ENCODE assay signal across 9 mouse cellular contexts in the genomic region with DNA sequence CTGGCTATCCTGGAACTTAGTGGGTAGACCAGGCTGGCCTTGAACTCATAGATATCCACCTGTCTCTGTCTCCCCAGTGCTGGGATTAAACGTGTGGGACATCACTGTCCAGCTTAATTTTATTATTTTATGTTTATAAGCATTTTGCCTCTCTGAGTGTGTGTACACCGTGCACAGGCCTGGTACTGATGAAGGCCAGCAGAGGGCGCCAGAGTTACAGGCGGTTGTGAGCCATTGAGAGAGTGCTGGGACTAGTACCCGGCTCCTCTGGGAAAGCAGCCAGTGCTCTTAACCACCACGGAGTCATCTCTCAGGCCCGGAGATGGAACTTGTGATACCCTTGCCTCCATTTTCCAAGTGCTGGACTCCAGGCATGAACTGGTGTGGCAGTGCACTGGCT. TPM values are rescaled to one million over a fixed set of nuclear protein-coding genes. Genes with fewer than 3 reads are reported as not detected.
DNase-seq lines count a peak whose midpoint lies in the region; ATAC-seq and TF ChIP-seq lines count a peak whose summit lies in the region.
"Had no signal": no experiment of that assay in that cellular context is flagged by ENCODE, and none has a peak within 500 bp of the region (broad histone marks: within the 10 kb centered on the region; RNA-seq: fewer than 3 reads in every experiment).

No protein-coding gene starts in this region.

- no peaks in the 10 kb centered on the region for H3K27me3 ChIP-seq in forebrain, postnatal 0 days (ENCODE audit: insufficient read depth, low read length)
- peaks cover 3% of the 10 kb centered on the region; the same call in 1 of the 2 replicates for H3K27me3 ChIP-seq in forebrain, embryonic 12.5 days
- H3K27me3 ChIP-seq: limb, embryonic 13.5 days had no signal

- ATAC-seq in forebrain, postnatal 0 days, result no peak
- no peak for ATAC-seq in forebrain, embryonic 12.5 days (ENCODE audit: low FRiP score)
- ATAC-seq in granulocyte monocyte progenitor cell, adult 5-6 weeks (replicated peaks; ENCODE audit: poor library complexity, severe bottlenecking), result peak; percentile 29; the same call in 1 of the 2 replicates

- TF ChIP-seq CTCF in forebrain, postnatal 0 days (IDR thresholded peaks at IDR 0.05; ENCODE audit: low read depth), result peak; percentile 61
- TF ChIP-seq CTCF in olfactory bulb, adult 2 months (IDR thresholded peaks at IDR 0.05; ENCODE audit: insufficient read depth, low read depth, low read length), result peak; percentile 24; the same call in 1 of the 2 replicates

- no peaks in the 10 kb centered on the region for H3K4me1 ChIP-seq in forebrain, postnatal 0 days (ENCODE audit: insufficient read depth)
- H3K4me1 ChIP-seq in forebrain, embryonic 12.5 days, result peaks cover 7% of the 10 kb centered on the region
- peaks cover 8% of the 10 kb centered on the region; the same call in 1 of the 2 replicates for H3K4me1 ChIP-seq in olfactory bulb, adult 2 months (ENCODE audit: control insufficient read depth, insufficient read depth, low read length)

- TF ChIP-seq POLR2A in olfactory bulb, adult 2 months (IDR thresholded peaks at IDR 0.05; ENCODE audit: insufficient read depth, low read depth, low read length), result no peak

- no peak overlapping the region for H3K4me2 ChIP-seq in forebrain, postnatal 0 days (ENCODE audit: low read depth)
- H3K4me2 ChIP-seq in forebrain, embryonic 12.5 days, result no peak overlapping the region
- H3K4me2 ChIP-seq: limb, embryonic 13.5 days had no signal

- H3K9me3 ChIP-seq in forebrain, postnatal 0 days (ENCODE audit: low read length), result no peaks in the 10 kb centered on the region
- H3K9me3 ChIP-seq in forebrain, embryonic 12.5 days, result no peaks in the 10 kb centered on the region

- no peak overlapping the region for H3K9ac ChIP-seq in forebrain, postnatal 0 days
- H3K9ac ChIP-seq in forebrain, embryonic 12.5 days, result no peak overlapping the region
- H3K9ac ChIP-seq: limb, embryonic 13.5 days had no signal

- H3K36me3 ChIP-seq in forebrain, postnatal 0 days (ENCODE audit: insufficient read depth), result no peaks in the 10 kb centered on the region
- no peaks in the 10 kb centered on the region for H3K36me3 ChIP-seq in forebrain, embryonic 12.5 days (replicated peaks)
- H3K36me3 ChIP-seq: limb, embryonic 13.5 days had no signal

- DNase-seq in forebrain, postnatal 0 days, result no peak
- peak; percentile 57 for DNase-seq in urinary bladder, postnatal 14 days (ENCODE audit: low spot score)
- no peak for DNase-seq in urinary bladder, postnatal 25 days (ENCODE audit: low spot score)
- no peak for DNase-seq in frontal cortex, postnatal 14 days (ENCODE audit: low spot score in 2 of 2)
- no peak for DNase-seq in gastrocnemius, adult 18-20 months (ENCODE audit: low spot score)

- no peak overlapping the region for H3K4me3 ChIP-seq in forebrain, postnatal 0 days (ENCODE audit: low read depth, low read length)
- H3K4me3 ChIP-seq in forebrain, embryonic 12.5 days (replicated peaks), result no peak overlapping the region
- H3K4me3 ChIP-seq in olfactory bulb, adult 2 months (ENCODE audit: insufficient read depth, low read depth, low read length), result no peak overlapping the region
- H3K4me3 ChIP-seq: limb, embryonic 13.5 days had no signal

- 22% methylated on average over 7 of the region's 7 CpGs for WGBS in forebrain, postnatal 0 days
- WGBS in forebrain, embryonic 12.5 days, result 24% methylated on average over 7 of the region's 7 CpGs
- 44% methylated on average over 7 of the region's 7 CpGs for WGBS in olfactory bulb, adult 2 months

- no peak overlapping the region for H3K27ac ChIP-seq in forebrain, postnatal 0 days (ENCODE audit: low read depth, low read length)
- no peak overlapping the region for H3K27ac ChIP-seq in forebrain, embryonic 12.5 days
- no peak overlapping the region for H3K27ac ChIP-seq in olfactory bulb, adult 2 months (ENCODE audit: insufficient read depth, low read depth, low read length)
- H3K27ac ChIP-seq: limb, embryonic 13.5 days had no signal

RNA-seq across cellular contexts. Expression of a gene that starts 4.9 kb away (rescaled TPM):
- total RNA-seq in forebrain, postnatal 0 days (2014; rRNA removed), result 24.1 and 32.1 TPM in 2 replicates
- 14.4 and 16.2 TPM in 2 replicates for polyA plus RNA-seq in forebrain, postnatal 0 days (2015; fragmentation: Nextera tagmentation; extraction: Ambion mirVana)
- 18.3 and 23.4 TPM in 2 replicates for polyA plus RNA-seq in forebrain, embryonic 12.5 days (2016; fragmentation: Nextera tagmentation; extraction: Ambion mirVana)
- 8.4 and 12.3 TPM in 2 replicates for total RNA-seq in granulocyte monocyte progenitor cell, adult 5-6 weeks (2014; fragmentation: Nextera tagmentation)
- total RNA-seq in granulocyte monocyte progenitor cell, adult 5-6 weeks (2017), result 3.7 and 4.8 TPM in 2 replicates
- not detected in 2 replicates for polyA plus RNA-seq in olfactory bulb, adult 2 months (2012; ENCODE audit: insufficient read depth, insufficient read length, low replicate concordance, missing spikeins)
- total RNA-seq in gastrocnemius, adult 18-20 months (2021), result 10 to 100 TPM; 65.0 to 78.0 TPM
